Mouse (Mus musculus) left cerebral cortex, postnatal 10 days (tissue): ENCODE measurements at regions not wholly inside any gene's neighbourhood (a gene's known extent, or its start where the extent isn't known, plus 50 kb on each side); places are given as distances from the start of the nearest gene placed in this dataset.

Source experiments
- DNase-seq, 2 experiments: peaks; one replicate each; pipeline ENCODE4 v3.0.0; 2021 to 2022; ENCODE audit warnings: low spot score in 2 of 2, mixed read lengths in 1 of 2; ENCODE audit errors: extremely low spot score in 1 of 2
- intact Hi-C: fragments of 180-260 bp; cut with DNase I; formaldehyde crosslinking; loops from one replicate; pipeline ENCODE4 v1.15.1; 2025

DNA sequence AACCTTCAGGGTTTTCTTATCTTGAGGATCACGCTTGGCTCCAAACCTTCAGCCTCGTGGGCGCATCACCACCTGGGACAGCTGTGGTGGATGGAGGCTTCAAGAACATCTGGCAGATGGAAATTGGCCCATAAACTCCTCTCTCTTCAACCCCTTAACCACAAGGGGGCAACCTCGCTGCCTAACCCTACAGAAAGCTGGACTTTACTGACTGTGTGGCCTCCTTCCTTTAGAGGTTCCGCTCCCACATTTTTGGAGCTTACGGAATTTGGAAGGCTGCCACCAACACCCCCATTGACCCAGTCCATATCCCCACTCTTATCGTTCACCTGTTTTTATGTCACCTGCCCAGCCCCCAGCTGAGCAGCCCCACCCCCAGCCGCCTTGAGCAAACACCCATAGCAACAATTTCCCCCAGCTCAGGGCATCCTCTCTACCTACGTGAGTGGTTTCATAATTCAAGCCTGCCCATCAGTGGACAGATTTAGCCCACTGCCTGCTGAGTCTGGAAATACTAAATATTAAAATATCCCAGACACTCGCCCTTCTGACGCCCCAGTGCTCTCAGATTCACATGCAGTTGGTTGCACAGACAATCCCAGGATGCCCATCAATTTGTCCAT is 167.0 kb upstream of the Slc22a22 start:
- DNase-seq = peak in 1 of 2 experiments; percentile 35
- intact Hi-C loops = no loop called here

DNA sequence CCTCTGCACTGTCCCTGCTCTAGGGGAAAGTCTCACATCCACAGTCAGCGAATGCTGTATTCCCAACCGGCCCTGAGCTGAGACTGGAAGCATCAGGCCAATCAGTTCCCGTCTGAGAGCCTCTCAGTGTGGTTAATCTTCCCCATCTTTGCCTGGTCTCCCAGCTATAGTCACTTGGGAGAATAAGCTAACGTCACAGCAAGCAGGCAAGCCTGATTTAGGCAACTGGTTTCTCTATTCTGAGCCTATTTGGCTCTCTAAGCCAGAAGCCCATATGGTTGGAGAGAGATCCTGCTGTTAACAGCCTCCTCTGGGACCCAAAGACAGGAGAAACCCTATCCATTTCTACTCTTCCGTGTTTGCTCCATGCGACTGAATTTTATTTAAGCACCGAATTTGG is 161.7 kb upstream of the Slc22a22 start:
- intact Hi-C loops = no loop called here
- DNase-seq = no peak

DNA sequence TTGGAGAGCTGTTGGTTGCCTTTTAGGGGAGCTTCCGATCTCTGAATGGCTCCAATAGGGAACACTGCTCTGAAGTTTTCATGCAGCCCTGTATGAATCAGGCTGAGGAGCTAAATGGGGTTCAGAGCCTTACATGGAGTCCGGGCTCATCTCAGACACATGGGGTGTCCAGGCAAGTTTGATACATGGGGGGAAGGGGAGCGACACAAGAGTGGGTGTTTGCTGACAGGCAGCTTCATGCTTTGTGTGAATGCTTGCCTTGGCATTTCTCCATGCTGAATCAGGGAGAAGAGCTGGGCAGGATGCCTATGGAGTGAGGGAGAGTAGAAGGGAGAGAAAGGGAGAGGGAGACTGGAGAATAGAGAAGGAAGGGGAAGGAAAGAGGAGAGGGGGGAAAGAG is 155.6 kb upstream of the Slc22a22 start:
- intact Hi-C loops = no loop called here

DNA sequence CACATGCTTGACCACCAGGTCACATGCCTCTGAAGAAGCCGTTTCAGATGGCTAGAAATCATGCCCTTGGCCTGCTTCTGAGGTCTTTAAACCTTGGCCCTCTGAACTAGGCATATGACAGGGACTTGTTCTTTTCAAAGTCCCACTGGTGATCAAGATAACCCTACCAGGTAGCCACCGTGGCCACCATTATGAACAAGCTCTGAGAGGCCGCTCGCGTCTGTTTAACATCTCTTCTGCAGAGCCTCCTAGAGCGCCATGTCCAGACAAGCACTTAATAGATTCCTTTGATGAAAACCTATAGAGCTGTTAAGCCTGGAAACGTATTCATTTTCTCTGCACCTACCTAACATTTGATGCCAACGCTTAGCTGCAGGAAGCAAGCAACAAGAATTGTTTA is 155.1 kb upstream of the Slc22a22 start:
- DNase-seq = no peak
- intact Hi-C loops = no loop called here

More for the DNA sequence above, 155.6 kb upstream of the Slc22a22 start:
- DNase-seq = peak; percentile 40 to 57

DNA sequence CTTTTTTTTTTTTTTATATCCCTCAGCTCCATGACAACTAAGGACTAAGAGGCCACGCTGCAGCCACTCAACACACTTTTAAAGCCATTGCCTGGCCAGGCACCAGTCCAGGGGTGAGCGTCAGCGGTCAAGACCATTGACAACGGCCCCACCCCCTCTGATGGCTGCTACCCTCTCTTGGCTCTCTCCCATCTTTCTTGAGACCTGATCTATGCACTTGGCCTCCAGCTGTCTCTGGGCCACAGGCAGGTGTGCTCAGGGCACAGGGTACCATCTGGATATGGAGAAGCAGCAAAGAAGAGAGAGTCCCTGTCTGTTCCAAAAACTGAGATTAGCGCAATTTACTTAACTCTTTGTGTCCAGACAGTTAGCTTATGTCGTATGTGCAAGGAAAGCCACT is 141.0 kb upstream of the Slc22a22 start:
- no peak for DNase-seq

DNA sequence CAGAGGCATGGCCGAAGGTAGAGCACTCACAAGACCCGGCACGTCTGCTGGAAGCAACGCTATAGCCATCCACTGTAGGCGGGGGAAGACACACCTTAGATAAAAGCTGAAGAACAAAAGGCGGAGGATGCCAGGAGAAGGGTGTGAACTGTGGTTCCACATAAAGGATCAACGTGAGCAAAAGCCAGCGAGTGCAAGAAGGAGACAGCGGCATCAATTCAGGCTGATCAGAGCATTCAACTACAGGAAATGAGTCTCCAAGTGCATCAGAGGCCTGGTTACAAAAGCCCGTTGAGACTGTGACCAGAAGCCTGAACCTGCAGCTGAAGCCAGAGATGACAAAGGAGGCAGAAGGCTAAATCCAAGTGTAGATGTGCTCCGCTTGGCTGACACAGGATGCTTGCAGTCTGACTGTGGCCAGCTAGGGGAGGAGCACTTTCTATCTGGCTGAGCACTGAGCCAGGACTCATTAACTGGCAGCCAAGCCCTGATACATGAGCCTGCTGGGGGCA is 139.5 kb upstream of the Slc22a22 start:
- intact Hi-C loops = no loop called here
- no peak for DNase-seq

More for the DNA sequence above, 141.0 kb upstream of the Slc22a22 start:
- intact Hi-C loops = no loop called here

DNA sequence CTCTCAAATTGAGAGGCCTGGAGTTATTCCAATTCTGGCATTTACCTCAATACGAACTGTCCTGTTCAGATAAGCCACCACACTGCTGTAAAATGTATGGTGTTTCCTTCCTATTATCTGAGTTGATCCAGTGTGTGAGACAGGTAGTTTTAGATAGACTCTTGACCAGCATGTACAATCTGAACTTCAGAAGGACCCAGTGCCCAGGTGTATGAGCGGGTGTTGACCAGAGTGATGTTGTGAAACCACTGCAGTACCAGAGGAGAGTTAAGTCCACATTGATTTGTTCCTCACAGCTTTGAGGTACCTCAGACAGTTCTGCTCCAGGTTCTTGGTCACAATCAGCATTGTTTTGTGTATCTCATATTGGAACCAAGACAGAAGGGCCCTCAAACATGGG is 132.6 kb upstream of the Slc22a22 start:
- intact Hi-C loops = no loop called here
- no peak for DNase-seq

DNA sequence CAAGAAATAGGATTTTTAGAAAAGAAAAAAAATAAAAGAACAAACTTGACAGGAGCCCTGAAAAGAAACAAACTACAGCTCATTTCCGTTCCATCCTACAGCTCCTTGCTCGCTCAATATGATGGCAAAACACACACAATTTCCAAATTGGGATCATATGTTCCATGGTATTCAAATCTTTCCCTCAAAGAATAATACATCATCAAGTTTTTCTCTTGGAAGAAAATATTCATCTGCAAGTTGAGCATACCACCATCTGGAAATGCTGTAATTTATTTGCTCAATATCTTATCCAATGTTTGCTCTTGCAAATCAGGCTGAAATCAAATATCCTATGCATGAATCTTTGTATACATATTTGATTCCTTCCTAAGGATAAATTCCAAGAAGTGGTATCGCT is 131.1 kb upstream of the Slc22a22 start:
- DNase-seq = no peak
- intact Hi-C loops = no loop called here

DNA sequence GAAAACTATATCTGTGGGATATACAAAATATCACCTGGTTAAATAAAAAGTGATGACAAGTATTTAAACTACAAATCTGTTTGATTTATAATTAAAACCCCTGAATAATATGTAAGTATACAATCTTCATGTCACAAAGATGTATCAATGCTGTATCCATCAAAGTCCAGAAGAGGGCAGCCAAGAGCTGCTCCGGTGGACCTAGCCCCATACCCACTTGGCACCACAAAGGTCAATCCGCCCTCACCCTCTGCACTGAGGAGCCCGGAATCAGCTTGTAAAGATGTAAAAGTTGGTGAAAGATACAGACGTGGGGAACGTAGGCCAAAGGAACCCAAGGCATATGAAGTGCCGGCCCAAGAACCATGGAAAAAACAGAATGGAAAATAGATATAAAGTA is 123.1 kb upstream of the Slc22a22 start:
- peak; percentile 30 to 34 for DNase-seq
- intact Hi-C loops = no loop called here

DNA sequence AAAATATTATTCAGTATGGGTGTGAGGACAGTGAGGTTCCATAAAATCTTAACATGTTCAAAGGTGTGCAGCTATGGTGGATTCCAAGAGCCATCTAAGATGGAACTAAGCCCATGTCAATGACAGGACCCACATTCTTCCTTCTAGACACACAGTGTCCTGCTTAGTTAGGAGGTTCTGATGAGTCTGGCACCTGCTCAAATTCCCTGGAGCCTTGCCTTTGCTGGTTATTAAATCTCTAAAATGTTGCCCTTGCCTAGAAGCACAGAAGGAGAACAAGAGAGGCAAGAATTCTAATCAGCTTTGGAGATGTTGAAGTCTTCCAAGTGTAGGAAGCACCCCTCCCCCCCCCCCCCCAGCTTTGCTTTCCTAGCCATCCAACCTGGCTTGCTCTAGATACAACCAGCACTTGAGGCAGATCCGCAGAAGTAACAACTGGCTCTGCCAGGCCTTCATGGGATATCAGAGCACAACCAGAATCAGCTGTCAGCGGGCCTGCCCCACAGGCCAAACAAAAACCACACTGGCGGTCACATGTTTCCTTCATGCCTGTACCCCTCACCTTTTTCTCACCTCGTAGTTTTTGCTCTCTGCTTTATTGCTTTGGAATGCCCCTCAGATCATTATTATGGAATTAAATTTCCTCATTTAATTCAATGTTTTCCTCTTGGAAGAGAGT is 116.0 kb upstream of the Slc22a22 start:
- intact Hi-C loops = no loop called here
- DNase-seq = no peak

DNA sequence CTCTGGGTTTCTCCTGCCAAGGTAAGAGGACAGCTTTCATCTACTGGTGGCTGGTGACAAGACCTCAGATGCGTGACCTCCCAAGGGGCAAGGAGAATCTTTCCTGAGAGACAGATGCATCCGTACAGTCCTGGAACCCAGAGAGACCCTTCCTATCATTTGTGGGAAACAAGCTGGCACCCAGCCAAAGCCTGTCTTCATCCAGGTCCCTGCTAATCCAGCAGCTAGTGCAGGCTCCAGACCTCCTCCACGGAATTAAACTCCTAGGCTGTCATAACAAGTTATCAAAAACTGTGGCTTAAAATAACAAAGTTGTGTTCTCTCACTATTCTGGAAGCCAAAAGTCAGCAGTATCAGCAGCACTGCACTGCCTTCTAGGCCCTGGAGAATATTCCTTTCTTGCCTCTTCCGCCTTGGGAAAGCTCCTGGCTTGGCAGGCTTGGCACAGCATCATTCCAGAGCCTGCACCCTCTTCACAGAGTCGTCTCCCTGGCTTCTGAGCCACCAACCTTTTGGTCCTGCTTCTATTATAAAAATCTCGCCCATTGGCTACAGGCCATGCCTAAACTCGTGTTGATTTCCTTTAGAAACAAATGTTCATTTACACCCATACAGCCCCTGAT is 113.3 kb upstream of the Slc22a22 start:
- peak in 1 of 2 experiments; percentile 36 for DNase-seq
- intact Hi-C loops = no loop called here

DNA sequence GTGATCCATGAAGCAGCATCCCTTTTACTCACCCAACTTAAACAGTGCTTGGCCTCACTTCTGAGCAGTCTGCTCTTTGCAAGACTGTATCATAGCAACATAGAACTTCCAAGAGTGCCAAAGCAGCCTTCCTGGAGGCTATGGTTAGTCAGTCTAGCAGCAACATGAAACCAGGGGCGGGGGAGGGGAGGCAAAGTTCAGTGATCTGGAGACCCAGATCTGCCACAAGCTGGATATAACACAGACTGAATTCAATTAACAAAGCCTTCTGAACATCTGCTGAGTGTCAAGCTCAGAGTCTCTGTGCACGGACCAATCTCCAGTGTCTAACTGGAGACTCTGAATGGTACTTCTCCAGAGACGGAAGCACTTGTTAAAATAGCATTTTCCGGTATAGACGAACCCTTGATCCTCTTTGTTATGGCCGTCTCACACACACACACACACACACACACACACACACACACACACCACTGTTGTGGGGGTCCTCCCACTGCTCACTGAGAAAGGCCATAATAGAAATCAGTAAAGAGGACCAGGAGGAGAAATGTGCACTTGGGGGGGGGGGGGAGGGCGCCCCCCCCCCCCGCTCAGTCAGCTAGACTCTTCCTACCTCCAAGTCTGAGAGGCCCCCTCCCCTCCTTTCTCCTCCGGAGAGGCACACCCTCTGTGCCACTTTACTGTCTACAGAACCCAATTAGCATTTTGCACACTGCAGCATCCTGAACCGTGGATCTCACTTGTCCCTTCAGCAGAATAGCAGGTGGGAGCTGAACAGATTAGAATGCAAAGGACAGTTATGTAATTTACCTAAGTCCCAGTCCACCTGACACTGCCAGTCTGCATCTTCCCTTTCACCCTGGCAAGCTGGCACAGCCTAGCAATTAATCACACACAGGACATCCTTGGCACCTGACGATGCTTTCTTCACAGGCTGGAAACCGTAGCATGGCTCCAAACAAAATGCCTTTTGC is 112.3 kb upstream of the Slc22a22 start:
- intact Hi-C loops = no loop called here
- DNase-seq = no peak

DNA sequence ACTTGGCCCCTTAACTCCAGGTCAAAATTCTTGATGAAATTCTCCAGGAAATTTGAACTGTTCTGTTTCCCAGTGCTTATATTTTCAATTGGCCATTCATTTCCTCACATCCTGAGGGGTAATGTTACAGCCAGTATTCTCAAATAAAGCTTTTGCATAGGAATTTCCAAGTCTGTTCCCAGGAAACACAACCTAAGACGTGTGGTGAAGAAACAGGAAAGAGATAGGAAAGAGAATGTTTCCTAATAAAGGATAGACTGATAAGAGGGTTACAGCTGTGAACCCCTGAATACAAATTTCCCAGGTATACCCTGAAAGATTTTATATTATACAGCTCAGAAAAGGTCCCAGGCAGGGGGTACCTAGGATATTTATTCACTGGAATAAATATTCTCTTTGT is 108.0 kb upstream of the Slc22a22 start:
- no peak for DNase-seq
- intact Hi-C loops = no loop called here

DNA sequence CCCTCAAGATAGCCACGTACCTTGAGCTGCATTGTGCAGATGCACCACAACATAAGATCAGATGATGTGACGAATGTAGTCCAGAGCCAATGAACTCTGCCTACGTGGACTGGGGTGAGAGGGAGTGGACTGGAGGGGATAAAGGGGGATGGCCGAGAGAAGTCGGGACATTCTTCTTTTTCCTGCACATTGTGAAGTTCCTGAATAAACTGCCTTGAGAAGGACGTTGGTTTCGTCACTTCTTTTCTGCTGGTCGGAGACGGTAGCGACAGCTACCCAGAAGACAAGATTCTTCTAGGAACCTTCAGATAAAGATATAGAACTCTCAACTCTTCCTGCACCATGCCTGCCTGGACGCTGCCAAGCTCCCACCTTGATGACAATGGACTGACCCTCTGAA is 107.1 kb upstream of the Slc22a22 start:
- no peak for DNase-seq
- intact Hi-C loops = no loop called here

DNA sequence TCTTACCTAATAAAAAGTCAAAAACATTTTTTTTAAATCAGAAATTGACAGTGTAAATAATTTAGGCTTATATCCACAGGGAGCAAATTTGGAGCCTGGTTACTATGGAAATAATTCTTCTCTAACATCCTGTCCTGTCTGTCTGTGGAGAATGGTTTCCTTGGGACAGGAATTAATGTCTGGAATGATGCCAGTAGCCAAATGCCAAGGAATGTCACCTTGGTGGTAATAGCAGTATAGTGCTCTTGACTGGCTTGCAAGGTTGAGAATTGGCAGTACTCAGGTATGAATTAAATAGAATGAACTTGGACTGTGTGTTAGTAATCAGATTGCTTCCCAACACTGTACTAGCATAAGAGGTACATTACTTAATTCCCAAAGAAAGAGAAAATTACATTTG is 103.8 kb upstream of the Slc22a22 start:
- no peak for DNase-seq
- intact Hi-C loops = no loop called here

DNA sequence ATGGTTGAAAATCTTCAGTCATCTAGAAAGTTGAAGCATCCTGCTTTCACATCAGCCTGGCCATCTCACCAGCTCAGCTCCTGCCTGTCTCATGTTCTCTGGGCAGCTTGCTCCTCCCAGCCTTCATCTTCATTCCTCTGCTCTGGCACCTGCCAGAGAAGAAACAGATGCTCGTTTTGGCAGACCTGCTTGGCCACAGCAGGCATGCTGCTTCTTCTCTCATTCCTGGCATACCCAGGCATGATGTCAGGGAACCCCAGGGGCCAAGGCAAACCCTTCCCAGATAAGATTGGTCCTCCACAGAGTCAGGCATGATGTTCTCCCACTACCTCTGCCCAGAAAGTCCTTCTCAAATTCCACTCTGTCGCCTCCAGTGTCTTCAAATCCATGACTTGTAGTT is 101.4 kb upstream of the Slc22a22 start:
- peak in 1 of 2 experiments; percentile 31 for DNase-seq
- intact Hi-C loops = no loop called here

DNA sequence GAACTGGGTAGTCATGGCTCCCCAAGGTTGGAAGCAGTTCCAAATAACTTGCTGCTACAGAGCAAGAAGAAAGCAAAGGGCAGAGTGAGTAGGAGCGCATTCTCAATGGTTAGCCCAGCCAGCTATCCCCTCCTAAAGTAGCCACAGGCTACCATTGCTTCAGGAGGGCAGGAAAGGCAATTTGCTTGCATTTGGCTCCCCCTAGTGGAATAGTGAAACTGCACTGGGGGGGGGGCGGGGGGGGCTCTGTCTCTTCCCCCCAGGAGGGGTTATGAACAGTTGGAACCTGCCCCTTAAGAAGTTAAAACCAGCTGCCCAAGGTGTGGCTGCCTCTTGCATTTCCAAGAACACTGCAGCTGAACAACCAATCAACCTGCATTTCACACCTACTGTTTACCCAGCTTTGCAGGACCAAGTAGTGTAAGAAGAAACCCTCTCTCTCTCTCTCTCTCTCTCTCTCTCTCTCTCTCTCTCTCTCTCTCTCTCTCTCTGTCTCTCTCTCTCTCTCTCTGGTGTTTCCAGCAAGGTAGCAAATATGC is 96.7 kb upstream of the Slc22a22 start:
- intact Hi-C loops = no loop called here
- DNase-seq = no peak

DNA sequence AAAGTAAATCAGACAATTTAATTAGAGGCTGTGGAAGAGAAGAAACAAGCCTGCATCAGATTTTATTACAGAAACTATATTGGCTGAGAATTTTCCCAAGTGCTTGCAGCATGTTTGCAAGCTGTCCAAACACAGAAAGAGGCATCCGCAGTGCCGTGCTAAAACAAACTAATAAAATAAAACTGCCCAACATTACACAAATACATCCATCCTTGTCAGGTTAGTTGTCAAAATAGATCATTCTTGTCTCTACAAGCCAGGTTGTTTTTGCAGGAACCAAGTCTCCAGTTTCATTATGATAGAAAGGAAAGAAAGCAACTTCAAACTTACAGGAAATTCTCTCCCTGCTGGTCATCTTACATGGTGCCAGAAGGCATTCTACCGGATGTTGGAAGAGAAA is 95.0 kb upstream of the Slc22a22 start:
- intact Hi-C loops = no loop called here
- DNase-seq = no peak
